Mouse (Mus musculus) CH12.LX (cell line): ENCODE data around the gene Foxp1.

Experiments used
- CHD2 ChIP-seq: IDR thresholded peaks from 2 replicates; pipeline ENCODE4 v1.6.1; 2011; ENCODE audit warnings: low read length, improper control_type of control experiment
- CTCF ChIP-seq, 2 experiments: IDR thresholded peaks in 1 of 2; conservative IDR thresholded peaks in 1 of 2; 2 replicates each; pipeline ENCODE4 v1.5.1; 2011 to 2012; ENCODE audit warnings: low read depth in 2 of 2, low read length in 2 of 2, improper control_type of control experiment in 1 of 2, inconsistent platforms in 1 of 2, mild to moderate bottlenecking in 1 of 2, moderate library complexity in 1 of 2
- GABPA ChIP-seq: IDR thresholded peaks from 2 replicates; pipeline ENCODE4 v1.6.1; 2012; ENCODE audit warnings: low read depth, low read length, improper control_type of control experiment, inconsistent platforms; ENCODE audit not compliant: insufficient replicate concordance
- HCFC1 ChIP-seq: IDR thresholded peaks from 2 replicates; pipeline ENCODE4 v1.6.1; 2012; ENCODE audit warnings: low read depth, mild to moderate bottlenecking, inconsistent platforms, low read length, improper control_type of control experiment
- KAT2A ChIP-seq: IDR thresholded peaks from 2 replicates; pipeline ENCODE4 v1.6.1; 2012; ENCODE audit warnings: low read length, improper control_type of control experiment, inconsistent platforms; ENCODE audit not compliant: insufficient replicate concordance
- NELFE ChIP-seq: IDR thresholded peaks from 2 replicates; pipeline ENCODE4 v1.6.1; 2011; ENCODE audit warnings: low read depth, low read length, improper control_type of control experiment
- NRF1 ChIP-seq: IDR thresholded peaks from 2 replicates; pipeline ENCODE4 v1.6.1; 2014; ENCODE audit warnings: low read depth, mild to moderate bottlenecking, inconsistent platforms, low read length, improper control_type of control experiment, moderate library complexity
- POLR2A ChIP-seq: IDR thresholded peaks from 2 replicates; pipeline ENCODE4 v1.6.1; 2011; ENCODE audit warnings: low read depth, mild to moderate bottlenecking, improper control_type of control experiment, low read length
- RAD21 ChIP-seq: IDR thresholded peaks from 2 replicates; pipeline ENCODE4 v1.6.1; 2011; ENCODE audit warnings: low read depth, mild to moderate bottlenecking, low read length, improper control_type of control experiment, moderate library complexity
- RCOR1 ChIP-seq: conservative IDR thresholded peaks from 2 replicates; pipeline ENCODE4 v1.6.1; 2012; ENCODE audit warnings: low read depth, mild to moderate bottlenecking, inconsistent platforms, low read length, improper control_type of control experiment
- TCF12 ChIP-seq: IDR thresholded peaks from 2 replicates; pipeline ENCODE4 v1.6.1; 2014; ENCODE audit warnings: low read depth, mild to moderate bottlenecking, inconsistent platforms, low read length, improper control_type of control experiment
- USF2 ChIP-seq: conservative IDR thresholded peaks from 2 replicates; pipeline ENCODE4 v1.6.1; 2011; ENCODE audit warnings: low read depth, low read length, improper control_type of control experiment
- ZKSCAN1 ChIP-seq: IDR thresholded peaks from 2 replicates; pipeline ENCODE4 v1.6.1; 2012; ENCODE audit warnings: low read depth, inconsistent platforms, low read length, improper control_type of control experiment, borderline replicate concordance
- ZMIZ1 ChIP-seq: IDR thresholded peaks from 2 replicates; pipeline ENCODE4 v1.6.1; 2012; ENCODE audit warnings: low read depth, mild to moderate bottlenecking, inconsistent platforms, low read length, improper control_type of control experiment

DNA sequence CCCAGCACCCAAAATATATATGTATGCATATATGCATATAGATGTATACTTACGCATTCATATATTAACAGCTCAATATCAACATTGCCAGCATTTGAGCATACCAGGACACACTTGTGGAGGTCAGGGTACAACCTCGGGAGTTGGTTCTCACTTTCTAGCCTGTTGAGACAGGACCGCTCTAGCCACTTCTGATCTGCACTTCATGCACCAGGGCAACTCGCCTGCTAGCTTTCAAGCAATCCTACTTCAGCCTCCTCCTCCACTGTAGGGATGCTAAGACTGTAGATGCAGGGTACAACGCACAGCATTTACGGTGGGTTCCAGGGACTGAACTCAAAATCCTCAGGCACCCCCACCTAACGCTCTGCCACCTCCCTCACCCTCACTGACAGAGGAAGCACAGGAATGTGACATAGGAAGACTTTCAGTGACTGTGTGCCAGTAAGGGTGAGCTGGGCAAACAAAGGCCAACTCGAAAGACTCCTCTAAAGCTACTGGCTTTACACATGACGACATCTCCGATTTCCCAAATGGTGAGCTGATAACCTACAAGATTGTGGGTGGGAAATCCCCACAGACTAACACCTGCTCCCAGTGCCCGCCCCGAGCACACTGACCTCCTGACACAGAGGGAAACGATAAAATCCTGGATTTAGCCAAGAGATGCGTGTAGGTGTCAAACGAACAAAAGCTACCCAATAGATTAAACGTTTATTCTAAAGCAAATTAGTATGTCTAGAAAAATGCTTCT lies 93.0 kb downstream of the Foxp1 start:
- TF ChIP-seq CTCF (conservative IDR thresholded peaks at IDR 0.05 in 1 of 2, IDR thresholded peaks at IDR 0.05 in 1 of 2; ENCODE audit: low read depth in 2 of 2, low read length in 2 of 2): no peak
- TF ChIP-seq TCF12: peak; percentile 56; the same call in 1 of the 2 replicates
- 0 out of 2 replicates have a peak, but pooled peaks have one; percentile 16 for TF ChIP-seq RCOR1
- no peak for TF ChIP-seq GABPA
- no peak for TF ChIP-seq ZKSCAN1
- TF ChIP-seq ZMIZ1: no peak
- no peak for TF ChIP-seq KAT2A
- TF ChIP-seq POLR2A: no peak
- TF ChIP-seq USF2: no peak
- no peak for TF ChIP-seq CHD2
- TF ChIP-seq NELFE: no peak
- no peak for TF ChIP-seq RAD21
- TF ChIP-seq NRF1: no peak
- no peak for TF ChIP-seq HCFC1
